Mouse (Mus musculus) CH12.LX (cell line): ENCODE data around the gene Hist1h2bf. TPM values are rescaled to one million over a fixed set of nuclear protein-coding genes. Genes with fewer than 3 reads are reported as not detected.

Experiments
- DNase-seq: peaks from one replicate; pipeline ENCODE4 v3.0.0-alpha.2; 2013; ENCODE audit errors: extremely low read depth
- H3K27ac ChIP-seq: 2 replicates; pipeline ENCODE4 v1.5.1; 2012; ENCODE audit warnings: low read depth, mild to moderate bottlenecking, control low read depth, moderate library complexity; ENCODE audit not compliant: insufficient read depth
- H3K27me3 ChIP-seq: replicated peaks from 2 replicates; pipeline ENCODE3; 2012; ENCODE audit warnings: inconsistent platforms
- H3K36me3 ChIP-seq, 2 experiments: replicated peaks in 1 of 2; 2 replicates each; pipeline versions ENCODE3 to v1.6.1; 2012; ENCODE audit warnings: inconsistent platforms in 1 of 2, low read length in 1 of 2, mild to moderate bottlenecking in 1 of 2, mixed read lengths in 1 of 2, moderate library complexity in 1 of 2; ENCODE audit not compliant: control insufficient read depth in 1 of 2, insufficient read depth in 1 of 2
- H3K4me1 ChIP-seq, 2 experiments: 2 replicates each; pipeline ENCODE4 v1.6.1; 2012; ENCODE audit warnings: inconsistent platforms in 1 of 2, moderate library complexity in 1 of 2; ENCODE audit not compliant: insufficient read depth in 2 of 2, control insufficient read depth in 1 of 2
- H3K4me2 ChIP-seq: 2 replicates; pipeline ENCODE4 v1.6.1; 2012; ENCODE audit warnings: low read depth, mild to moderate bottlenecking, control low read depth; ENCODE audit not compliant: poor library complexity, insufficient read depth, severe bottlenecking
- H3K4me3 ChIP-seq, 3 experiments: fragments of 150-350 bp in 1 of 3; sonication (generic) in 1 of 3; replicated peaks in 1 of 3; 2 replicates each; pipeline versions ENCODE3 to v1.5.1; 2011 to 2012; ENCODE audit warnings: low read depth in 2 of 3, low read length in 2 of 3, mild to moderate bottlenecking in 2 of 3, moderate library complexity in 2 of 3, control low read depth in 1 of 3, improper control_type of control experiment in 1 of 3, inconsistent platforms in 1 of 3, mixed read lengths in 1 of 3; ENCODE audit not compliant: poor library complexity in 1 of 3
- H3K79me2 ChIP-seq: replicated peaks from 2 replicates; pipeline ENCODE4 v1.6.1; 2012; ENCODE audit warnings: mild to moderate bottlenecking, moderate library complexity; ENCODE audit not compliant: control insufficient read depth, poor library complexity, insufficient read depth, severe bottlenecking; ENCODE audit errors: extremely low read depth
- H3K9ac ChIP-seq: 2 replicates; pipeline ENCODE4 v1.6.1; 2012; ENCODE audit warnings: low read depth, mild to moderate bottlenecking, control low read depth, moderate library complexity; ENCODE audit not compliant: insufficient read depth
- H3K9me3 ChIP-seq: replicated peaks from 2 replicates; pipeline ENCODE3; 2012; ENCODE audit warnings: low read length, inconsistent platforms, mixed read lengths
- CHD1 ChIP-seq: IDR thresholded peaks from 2 replicates; pipeline ENCODE4 v1.6.1; 2012; ENCODE audit warnings: low read depth, low read length, improper control_type of control experiment, inconsistent platforms
- CHD2 ChIP-seq: IDR thresholded peaks from 2 replicates; pipeline ENCODE4 v1.6.1; 2011; ENCODE audit warnings: low read length, improper control_type of control experiment
- EP300 ChIP-seq: IDR thresholded peaks from 2 replicates; pipeline ENCODE4 v1.6.1; 2011; ENCODE audit warnings: low read length, improper control_type of control experiment
- ETS1 ChIP-seq: conservative IDR thresholded peaks from 2 replicates; pipeline ENCODE4 v1.6.1; 2012; ENCODE audit warnings: low read depth, mild to moderate bottlenecking, inconsistent platforms, low read length, improper control_type of control experiment, moderate library complexity
- HCFC1 ChIP-seq: IDR thresholded peaks from 2 replicates; pipeline ENCODE4 v1.6.1; 2012; ENCODE audit warnings: low read depth, mild to moderate bottlenecking, inconsistent platforms, low read length, improper control_type of control experiment
- JUN ChIP-seq: IDR thresholded peaks from 2 replicates; pipeline ENCODE4 v1.6.1; 2011; ENCODE audit warnings: low read depth, mild to moderate bottlenecking, low read length, improper control_type of control experiment, moderate library complexity; ENCODE audit not compliant: insufficient read depth
- JUND ChIP-seq: conservative IDR thresholded peaks from 2 replicates; pipeline ENCODE4 v1.6.1; 2011; ENCODE audit warnings: low read depth, low read length, improper control_type of control experiment
- KAT2A ChIP-seq: IDR thresholded peaks from 2 replicates; pipeline ENCODE4 v1.6.1; 2012; ENCODE audit warnings: low read length, improper control_type of control experiment, inconsistent platforms; ENCODE audit not compliant: insufficient replicate concordance
- MAFK ChIP-seq: IDR thresholded peaks from 2 replicates; pipeline ENCODE4 v1.6.1; 2011; ENCODE audit warnings: low read length, improper control_type of control experiment; ENCODE audit not compliant: insufficient replicate concordance
- MAZ ChIP-seq: IDR thresholded peaks from 2 replicates; pipeline ENCODE4 v1.6.1; 2012; ENCODE audit warnings: low read depth, mild to moderate bottlenecking, inconsistent platforms, low read length, improper control_type of control experiment, moderate library complexity
- MEF2A ChIP-seq: IDR thresholded peaks from 2 replicates; pipeline ENCODE4 v1.6.1; 2014; ENCODE audit warnings: low read depth, mild to moderate bottlenecking, inconsistent platforms, low read length, improper control_type of control experiment, borderline replicate concordance
- MXI1 ChIP-seq: IDR thresholded peaks from 2 replicates; pipeline ENCODE4 v1.6.1; 2011; ENCODE audit warnings: mild to moderate bottlenecking, low read depth, low read length, improper control_type of control experiment
- MYC ChIP-seq: IDR thresholded peaks from 2 replicates; pipeline ENCODE4 v1.6.1; 2011; ENCODE audit warnings: low read depth, mild to moderate bottlenecking, improper control_type of control experiment, low read length
- NRF1 ChIP-seq: IDR thresholded peaks from 2 replicates; pipeline ENCODE4 v1.6.1; 2014; ENCODE audit warnings: low read depth, mild to moderate bottlenecking, inconsistent platforms, low read length, improper control_type of control experiment, moderate library complexity
- POLR2A ChIP-seq: IDR thresholded peaks from 2 replicates; pipeline ENCODE4 v1.6.1; 2011; ENCODE audit warnings: low read depth, mild to moderate bottlenecking, improper control_type of control experiment, low read length
- POLR2AphosphoS2 ChIP-seq: IDR thresholded peaks from 2 replicates; pipeline ENCODE4 v1.6.1; 2011; ENCODE audit warnings: low read depth, low read length, improper control_type of control experiment
- RCOR1 ChIP-seq: conservative IDR thresholded peaks from 2 replicates; pipeline ENCODE4 v1.6.1; 2012; ENCODE audit warnings: low read depth, mild to moderate bottlenecking, inconsistent platforms, low read length, improper control_type of control experiment
- SMC3 ChIP-seq: IDR thresholded peaks from 2 replicates; pipeline ENCODE4 v1.6.1; 2011; ENCODE audit warnings: low read depth, low read length, improper control_type of control experiment
- TBP ChIP-seq: conservative IDR thresholded peaks from 2 replicates; pipeline ENCODE4 v1.6.1; 2011; ENCODE audit warnings: low read depth, low read length, improper control_type of control experiment
- TCF12 ChIP-seq: IDR thresholded peaks from 2 replicates; pipeline ENCODE4 v1.6.1; 2014; ENCODE audit warnings: low read depth, mild to moderate bottlenecking, inconsistent platforms, low read length, improper control_type of control experiment
- UBTF ChIP-seq: IDR thresholded peaks from 2 replicates; pipeline ENCODE4 v1.6.1; 2012; ENCODE audit warnings: low read depth, mild to moderate bottlenecking, inconsistent platforms, low read length, improper control_type of control experiment, moderate library complexity
- USF2 ChIP-seq: conservative IDR thresholded peaks from 2 replicates; pipeline ENCODE4 v1.6.1; 2011; ENCODE audit warnings: low read depth, low read length, improper control_type of control experiment
- ZKSCAN1 ChIP-seq: IDR thresholded peaks from 2 replicates; pipeline ENCODE4 v1.6.1; 2012; ENCODE audit warnings: low read depth, inconsistent platforms, low read length, improper control_type of control experiment, borderline replicate concordance
- dilution Hi-C: fragments of 300-500 bp; cut with MboI; formaldehyde crosslinking; loops from 2 replicates; pipeline ENCODE4 v1.14.3; 2020; ENCODE audit warnings: low sequenced_read_pairs; ENCODE audit not compliant: extremely low pct_unique_long_range_greater_than_20kb, extremely low pct_ligation_motif_present
- in situ Hi-C: fragments of 300-500 bp; cut with MboI; formaldehyde crosslinking; loops from 3 replicates; pipeline ENCODE4 v1.14.3; 2019; ENCODE audit warnings: low sequenced_read_pairs, low pct_ligation_motif_present, low pct_unique_long_range_greater_than_20kb, mixed read lengths
- polyA plus RNA-seq: library from polyadenylated mRNA; unstranded; fragments of >175 nt; gene quantifications from 2 replicates; pipeline ENCODE4 v1.2.1, GENCODE M21; 2012; ENCODE audit warnings: low read depth; ENCODE audit not compliant: insufficient read length
- total RNA-seq, 2 experiments: library from RNA; depleted of rRNA; stranded (reverse); fragments of 300-350 nt in 1 of 2; fragments of >200 nt in 1 of 2; gene quantifications; 2 replicates each; pipeline ENCODE4 v1.2.3; 2012 to 2014

The Hist1h2bf gene
- total and polyA plus RNA-seq, 3 experiments: 1.7 to 1,243 (median 50.8) TPM

- H3K9me3 ChIP-seq: no peaks in the 10 kb centered on the region
- dilution Hi-C loops (no loop called here), in situ Hi-C loops (loop anchor here (25.0 kb wide), 1 partner anchor 1813 kb away; the partner anchor contains the start of gene Hist1h4j)
- peak overlapping the region; percentile 98 for H3K27ac ChIP-seq
- H3K4me2 ChIP-seq: peak overlapping the region; percentile 84
- H3K36me3 ChIP-seq: no peaks in the 10 kb centered on the region
- peak; percentile 67 for DNase-seq
- H3K4me3 ChIP-seq: peak overlapping the region; percentile 29 to 55 (median 30)
- no peaks in the 10 kb centered on the region for H3K27me3 ChIP-seq
- H3K9ac ChIP-seq: peak overlapping the region; percentile 91
- H3K4me1 ChIP-seq: peaks cover 4 to 21% of the 10 kb centered on the region in 2 experiments; a peak in 3 of 4 replicates
- no peaks in the 10 kb centered on the region for H3K79me2 ChIP-seq
- TF ChIP-seq POLR2A (peak; percentile 80; the same call in 1 of the 2 replicates), UBTF (no peak), ZKSCAN1 (no peak), SMC3 (peak; percentile 26; the same call in 1 of the 2 replicates), MYC (peak; percentile 19; the same call in 1 of the 2 replicates), CHD1 (peak; percentile 90; the same call in 1 of the 2 replicates), MAFK (no peak), RCOR1 (peak; percentile 83; the same call in 1 of the 2 replicates), CHD2 (peak; percentile 49), HCFC1 (peak; percentile 38; the same call in 1 of the 2 replicates), POLR2AphosphoS2 (peak; percentile 100), TCF12 (no peak), TBP (peak; percentile 62; the same call in 1 of the 2 replicates)
These were observed 23.2 kb downstream of the Hist1h2bf start for GRCm38 (mm10) chr13:23550761-23551145.

DNA sequence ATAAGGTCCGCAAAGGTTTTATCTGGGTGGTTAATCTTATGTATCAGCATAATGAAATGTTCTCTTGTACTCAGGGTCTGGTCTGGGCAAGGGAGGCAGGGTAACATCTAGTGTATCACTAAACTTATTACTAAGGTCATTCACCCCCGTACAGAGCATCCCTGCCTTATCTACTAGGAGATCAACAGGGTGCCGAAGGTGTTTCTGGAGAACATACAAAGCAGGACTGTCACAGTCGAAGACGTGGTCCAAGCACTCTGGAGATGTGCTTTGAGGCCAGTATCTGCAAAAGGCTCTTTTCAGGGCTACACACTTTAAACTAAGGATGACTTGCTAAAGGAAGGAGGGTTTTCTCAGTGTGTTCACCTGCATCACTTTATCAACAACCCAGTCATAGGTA is 27.3 kb downstream of the Hist1h2bf start:
- H3K79me2 ChIP-seq: no peaks in the 10 kb centered on the region
- dilution Hi-C loops (no loop called here), in situ Hi-C loops (no loop called here)
- H3K36me3 ChIP-seq: no peaks in the 10 kb centered on the region
- no peak overlapping the region for H3K4me3 ChIP-seq
- TF ChIP-seq CHD2: no peak
- no peak for TF ChIP-seq MXI1
- no peak for TF ChIP-seq JUND
- TF ChIP-seq TCF12: no peak
- TF ChIP-seq ETS1: no peak
- no peak for TF ChIP-seq MYC
- TF ChIP-seq EP300: no peak
- TF ChIP-seq MAFK: no peak
- TF ChIP-seq MEF2A: no peak
- no peak for TF ChIP-seq KAT2A
- TF ChIP-seq UBTF: no peak
- no peak for TF ChIP-seq MAZ
- TF ChIP-seq TBP: no peak
- no peak for TF ChIP-seq NRF1
- no peak for TF ChIP-seq USF2
- no peak for TF ChIP-seq JUN
- no peak for TF ChIP-seq SMC3
- H3K9ac ChIP-seq: no peak overlapping the region
- H3K9me3 ChIP-seq: no peaks in the 10 kb centered on the region
- DNase-seq: no peak
- no peaks in the 10 kb centered on the region for H3K27me3 ChIP-seq
- H3K4me2 ChIP-seq: no peak overlapping the region
- H3K27ac ChIP-seq: no peak overlapping the region
- H3K4me1 ChIP-seq: peaks cover 0 to 6% of the 10 kb centered on the region in 2 experiments; a peak in 1 of 4 replicates
